Mouse (Mus musculus) midbrain, embryonic 14.5 days (tissue): ENCODE data around the gene Rpp38. TPM values are rescaled to one million over a fixed set of nuclear protein-coding genes. Genes with fewer than 3 reads are reported as not detected.
A peak's percentile ranks its signal among the peaks of the same experiment; 100 is the strongest.

ENCODE experiments used
- ATAC-seq: fragments of 200-750 bp; cut with Nextera tagmentation; 2 replicates; pipeline ENCODE4 v1.8.0; 2017; ENCODE audit warnings: moderate number of reproducible peaks, moderate library complexity; ENCODE audit not compliant: low FRiP score, low TSS enrichment
- DNase-seq: peaks from one replicate; pipeline ENCODE4 v3.0.0-alpha.2; 2015
- H3K27ac ChIP-seq: fragments of 300-500 bp; sonication (generic); replicated peaks from 2 replicates; pipeline ENCODE4 v1.5.1; 2014; ENCODE audit warnings: mild to moderate bottlenecking, low read depth, low read length, moderate library complexity
- H3K27me3 ChIP-seq: fragments of 300-500 bp; sonication (generic); 2 replicates; pipeline ENCODE4 v1.6.1; 2014; ENCODE audit warnings: low read length, control low read depth, mixed read lengths; ENCODE audit not compliant: control insufficient read depth, insufficient read depth
- H3K36me3 ChIP-seq: fragments of 300-500 bp; sonication (generic); 2 replicates; pipeline ENCODE4 v1.6.1; 2014; ENCODE audit warnings: low read length, control low read depth; ENCODE audit not compliant: control insufficient read depth, insufficient read depth
- H3K4me1 ChIP-seq: fragments of 300-500 bp; sonication (generic); 2 replicates; pipeline ENCODE4 v1.6.1; 2014; ENCODE audit warnings: mild to moderate bottlenecking, antibody characterized with exemption, low read length, control low read depth; ENCODE audit not compliant: control insufficient read depth, insufficient read depth
- H3K4me2 ChIP-seq: fragments of 300-500 bp; sonication (generic); 2 replicates; pipeline ENCODE4 v1.6.1; 2014; ENCODE audit warnings: mild to moderate bottlenecking, low read length, moderate library complexity
- H3K4me3 ChIP-seq: fragments of 300-500 bp; sonication (generic); replicated peaks from 2 replicates; pipeline ENCODE4 v1.5.1; 2014; ENCODE audit warnings: low read depth, low read length
- H3K9ac ChIP-seq: fragments of 300-500 bp; sonication (generic); replicated peaks from 2 replicates; pipeline ENCODE4 v1.6.1; 2014; ENCODE audit warnings: mild to moderate bottlenecking, low read length, moderate library complexity
- H3K9me3 ChIP-seq: fragments of 300-500 bp; sonication (generic); 2 replicates; pipeline ENCODE4 v1.6.1; 2016; ENCODE audit warnings: low read length, control low read depth, mixed read lengths; ENCODE audit not compliant: control insufficient read depth
- WGBS: fragments of 180-500 bp; shearing (Covaris S2); extraction: QIAGEN DNeasy Blood & Tissue Kit; methylation state at CpG from one replicate; pipeline ENCODE4 v1.1.7; 2014; 5-methylcytosine and 5-hydroxymethylcytosine counted together
- polyA plus RNA-seq: library from polyadenylated mRNA; unstranded; fragments of >200 nt; fragmentation: Nextera tagmentation; extraction: Ambion mirVana; gene quantifications from 2 replicates; pipeline ENCODE4 v1.2.1, GENCODE M21; 2014

Rpp38 gene
- polyA plus RNA-seq, 1 experiment from 2014 or later = 14.0 TPM

DNA sequence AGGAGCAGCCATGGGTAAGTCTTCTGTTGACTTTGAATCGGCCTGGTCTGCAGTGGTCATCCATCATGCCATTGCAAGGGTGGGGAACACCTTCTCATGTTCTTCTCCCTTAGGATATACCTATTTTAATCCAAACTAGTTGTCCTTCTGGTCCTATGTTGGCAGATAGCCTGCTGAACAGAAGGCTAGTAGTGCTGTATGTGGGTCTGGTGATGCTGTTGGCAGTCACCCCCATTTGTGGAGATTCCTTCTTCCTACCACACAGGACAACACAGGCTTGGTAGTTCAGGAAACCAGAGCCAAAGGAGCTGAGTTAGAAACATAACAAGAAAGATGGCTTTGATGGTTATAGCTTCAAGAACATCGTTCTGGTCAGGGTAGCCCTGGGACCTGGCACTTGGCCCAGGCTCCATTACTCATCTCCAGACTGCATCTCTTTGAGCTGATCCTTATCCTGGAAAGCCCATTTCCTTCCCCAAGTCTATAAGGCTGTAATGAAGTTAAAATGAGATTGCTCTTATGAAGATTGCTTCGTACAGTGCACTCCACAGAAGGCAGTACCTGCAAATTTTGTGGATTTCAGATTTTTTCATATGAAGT is 26.9 kb downstream of the Rpp38 start:
- no peak for DNase-seq
- Histone ChIP-seq H3K9me3 (no peaks in the 10 kb centered on the region), H3K36me3 (peaks cover 32% of the 10 kb centered on the region), H3K9ac (no peak overlapping the region), H3K27ac (no peak overlapping the region), H3K4me3 (no peak overlapping the region), H3K4me1 (no peaks in the 10 kb centered on the region), H3K27me3 (no peaks in the 10 kb centered on the region), H3K4me2 (no peak overlapping the region)
- no peak for ATAC-seq
- 95% methylated on average over 3 of the region's 3 CpGs for WGBS

DNA sequence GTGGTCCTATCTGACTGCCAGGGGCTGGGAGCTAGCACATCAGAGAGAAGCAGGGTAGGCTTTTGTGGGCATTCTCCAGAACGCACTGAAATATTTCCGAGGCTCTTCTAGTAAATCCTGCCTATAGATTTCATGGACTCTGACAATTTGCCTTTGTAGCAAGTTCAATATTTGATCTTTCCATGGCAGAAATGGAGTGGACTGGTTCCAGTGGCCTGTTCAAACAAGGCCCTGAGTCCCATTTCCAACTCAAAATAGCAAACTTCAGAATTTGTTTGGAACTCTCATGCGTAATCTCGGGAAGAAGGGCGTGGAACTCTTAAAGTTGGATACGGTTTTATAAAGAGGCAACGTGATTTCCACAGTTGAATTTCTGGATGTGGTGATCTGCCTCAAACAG is 36.6 kb downstream of the Rpp38 start:
- ATAC-seq = no peak
- WGBS = 91% methylated on average over 7 of the region's 7 CpGs
- DNase-seq = no peak
- no peaks in the 10 kb centered on the region for H3K27me3 ChIP-seq
- no peak overlapping the region for H3K27ac ChIP-seq
- no peaks in the 10 kb centered on the region for H3K9me3 ChIP-seq
- no peak overlapping the region for H3K4me3 ChIP-seq
- H3K4me1 ChIP-seq = no peaks in the 10 kb centered on the region
- no peaks in the 10 kb centered on the region for H3K36me3 ChIP-seq
- H3K9ac ChIP-seq = no peak overlapping the region
- H3K4me2 ChIP-seq = no peak overlapping the region

DNA sequence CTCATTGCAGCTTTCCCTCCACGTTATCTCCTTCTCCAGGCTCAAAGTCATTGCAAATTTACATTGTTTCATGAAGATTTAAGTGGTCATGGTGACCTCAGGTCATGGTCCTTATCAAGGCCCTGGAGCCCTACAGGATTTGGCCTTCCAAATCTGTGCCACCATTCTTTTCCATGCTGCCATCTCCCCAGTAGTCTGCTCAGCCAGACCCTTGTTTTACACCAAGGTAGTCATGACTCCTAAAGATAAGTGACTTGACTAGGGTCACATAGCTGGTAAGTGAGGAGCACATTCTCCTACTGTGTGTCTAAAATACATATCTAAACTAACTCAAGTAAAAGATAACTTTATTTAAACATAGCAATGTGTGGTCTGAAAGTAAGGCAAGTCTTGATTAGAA is 40.3 kb downstream of the Rpp38 start:
- DNase-seq (no peak), ATAC-seq (no peak)
- Histone ChIP-seq H3K27ac (no peak overlapping the region), H3K4me3 (no peak overlapping the region), H3K4me1 (no peaks in the 10 kb centered on the region), H3K9me3 (no peaks in the 10 kb centered on the region), H3K27me3 (no peaks in the 10 kb centered on the region), H3K9ac (no peak overlapping the region), H3K36me3 (no peaks in the 10 kb centered on the region), H3K4me2 (no peak overlapping the region)
- WGBS = 91% methylated on average over 1 of the region's 1 CpGs

- 92% methylated on average over 1 of the region's 1 CpGs for WGBS
- DNase-seq (no peak), ATAC-seq (no peak)
- Histone ChIP-seq H3K27me3 (no peaks in the 10 kb centered on the region), H3K4me1 (peaks cover 9% of the 10 kb centered on the region), H3K9ac (no peak overlapping the region), H3K27ac (no peak overlapping the region), H3K4me2 (no peak overlapping the region), H3K4me3 (no peak overlapping the region), H3K9me3 (no peaks in the 10 kb centered on the region), H3K36me3 (no peaks in the 10 kb centered on the region)
Observed at GRCm38 (mm10) chr2:3289581-3289980, 42.9 kb downstream of the Rpp38 start.

- H3K27me3 ChIP-seq = no peaks in the 10 kb centered on the region
- WGBS = 86% methylated on average over 2 of the region's 2 CpGs
- H3K36me3 ChIP-seq = no peaks in the 10 kb centered on the region
- H3K9ac ChIP-seq = no peak overlapping the region
- peaks cover 13% of the 10 kb centered on the region for H3K4me1 ChIP-seq
- DNase-seq = no peak
- ATAC-seq = no peak
- H3K4me2 ChIP-seq = no peak overlapping the region; the same call in 1 of the 2 replicates
- H3K27ac ChIP-seq = no peak overlapping the region
- H3K9me3 ChIP-seq = no peaks in the 10 kb centered on the region
- H3K4me3 ChIP-seq = no peak overlapping the region
Observed at GRCm38 (mm10) chr2:3286243-3286642, 46.2 kb downstream of the Rpp38 start.

GRCm38 (mm10) chr2:3285709-3286108 is 46.7 kb downstream of the Rpp38 start:
- Histone ChIP-seq H3K9ac (no peak overlapping the region; the same call in 1 of the 2 replicates), H3K4me2 (peak overlapping the region; percentile 75), H3K4me1 (peaks cover 13% of the 10 kb centered on the region), H3K27me3 (no peaks in the 10 kb centered on the region), H3K9me3 (no peaks in the 10 kb centered on the region), H3K4me3 (peak overlapping the region; percentile 68), H3K36me3 (no peaks in the 10 kb centered on the region), H3K27ac (no peak overlapping the region)
- ATAC-seq (no peak), DNase-seq (no peak)
- WGBS = 84% methylated on average over 3 of the region's 3 CpGs

- Histone ChIP-seq H3K27ac (peak overlapping the region; percentile 94), H3K36me3 (no peaks in the 10 kb centered on the region), H3K9me3 (no peaks in the 10 kb centered on the region), H3K4me1 (peaks cover 13% of the 10 kb centered on the region), H3K27me3 (no peaks in the 10 kb centered on the region), H3K4me2 (peak overlapping the region; percentile 75), H3K4me3 (peak overlapping the region; percentile 68), H3K9ac (peak overlapping the region; percentile 82)
- no peak for ATAC-seq
- under 1% methylated on average over 6 of the region's 6 CpGs for WGBS
- DNase-seq = no peak
Observed at GRCm38 (mm10) chr2:3285181-3285530, 47.3 kb downstream of the Rpp38 start.

DNA sequence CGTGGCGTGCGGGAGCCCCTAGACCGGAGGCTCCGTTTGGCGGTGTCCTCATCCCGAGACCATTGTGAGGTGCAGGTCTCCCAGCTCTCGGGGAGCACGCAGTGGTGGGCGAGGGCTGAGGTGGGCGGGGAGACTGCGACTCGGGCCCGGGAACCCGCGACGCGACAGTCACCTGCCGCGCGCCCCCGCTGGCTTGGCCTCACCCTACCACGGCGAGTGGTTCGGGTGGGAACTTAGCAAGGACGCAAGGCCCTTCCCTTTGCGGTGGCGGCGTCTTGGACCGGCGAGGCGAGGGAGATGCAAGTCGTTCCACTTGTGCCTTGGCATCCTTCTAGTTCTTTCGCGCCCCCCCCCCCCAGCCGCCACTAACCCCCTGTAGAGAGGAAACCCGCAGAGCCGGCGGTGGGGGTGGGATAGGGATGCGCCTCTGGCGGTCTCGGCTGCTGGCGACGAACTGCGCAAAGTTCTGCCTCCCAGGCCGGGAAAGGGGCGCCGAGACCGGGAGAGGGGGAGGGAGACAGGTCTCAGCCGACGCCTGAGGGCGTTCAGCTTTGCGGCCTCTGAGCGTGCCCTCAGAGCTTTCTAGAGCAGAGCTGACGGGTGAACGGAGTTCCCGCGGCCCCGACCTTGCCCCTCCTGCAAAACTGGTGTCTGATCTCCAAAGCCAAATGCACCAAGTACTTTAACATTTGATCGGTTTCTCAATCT is 47.8 kb downstream of the Rpp38 start:
- peak; percentile 2; the same call in 1 of the 2 replicates for ATAC-seq
- no peaks in the 10 kb centered on the region for H3K36me3 ChIP-seq
- H3K27me3 ChIP-seq = no peaks in the 10 kb centered on the region
- H3K4me1 ChIP-seq = peaks cover 13% of the 10 kb centered on the region
- peak overlapping the region; percentile 75 for H3K4me2 ChIP-seq
- peak overlapping the region; percentile 82 for H3K9ac ChIP-seq
- DNase-seq = peak; percentile 77
- peak overlapping the region; percentile 68 for H3K4me3 ChIP-seq
- H3K27ac ChIP-seq = peak overlapping the region; percentile 94
- H3K9me3 ChIP-seq = no peaks in the 10 kb centered on the region
- under 1% methylated on average over 56 of the region's 60 CpGs for WGBS
